Mouse (Mus musculus): ENCODE measurements around the gene C8a. TPM values are rescaled to one million over a fixed set of nuclear protein-coding genes. Genes with fewer than 3 reads are reported as not detected.

C8a gene
- polyA plus RNA-seq (2012; rRNA removed) = 0.03 TPM in 1 of 2 replicates, not detected in the other

GRCm38 (mm10) chr4:104876323-104876722 is at the start of gene C8a:
Gene C8a, minus strand, starts transcription at chr4:104876398.

GRCm38 (mm10) chr4:104913291-104914129 is 37.3 kb upstream of the C8a start, which contains the start of gene Fyb2:
Gene Fyb2, plus strand, starts transcription at chr4:104913456.

GRCm38 (mm10) chr4:104857029-104857428 is 19.2 kb downstream of the C8a start, which contains the start of gene Gm17662:
Gene Gm17662, plus strand, starts transcription at chr4:104857329.

GRCm38 (mm10) chr4:104766065-104766464 is 110.1 kb downstream of the C8a start, which contains the start of gene C8b:
Gene C8b, plus strand, starts transcription at chr4:104766317.

Other genes starting within 250 kb of the C8a start
- 0.44 and 0.50 TPM in 2 replicates for gene C8b, start 110.1 kb downstream of the C8a start, polyA plus RNA-seq (2012; rRNA removed)
- gene Gm17662, start 19.1 kb downstream of the C8a start, polyA plus RNA-seq (2012; rRNA removed) = not detected in 2 replicates
- 1.4 and 1.5 TPM in 2 replicates for gene Fyb2, start 37.1 kb upstream of the C8a start, polyA plus RNA-seq (2012; rRNA removed)
- gene Prkaa2, start 233.5 kb upstream of the C8a start, polyA plus RNA-seq (2012; rRNA removed) = 1.2 and 1.5 TPM in 2 replicates